Mouse (Mus musculus) heart, postnatal 0 days (tissue): ENCODE data around the gene Zbed4. TPM values are rescaled to one million over a fixed set of nuclear protein-coding genes. Genes with fewer than 3 reads are reported as not detected.

ENCODE experiments used
- ATAC-seq: fragments of 200-750 bp; cut with Nextera tagmentation; 2 replicates; pipeline ENCODE4 v1.8.0; 2017; ENCODE audit warnings: low read depth, moderate number of reproducible peaks, moderate library complexity; ENCODE audit not compliant: insufficient read depth
- DNase-seq: peaks from one replicate; pipeline ENCODE4 v3.0.0-alpha.2; 2016; ENCODE audit warnings: low spot score
- H3K27ac ChIP-seq: fragments of 300-500 bp; sonication (generic); 2 replicates; pipeline ENCODE4 v1.5.1; 2014; ENCODE audit warnings: low read depth, mild to moderate bottlenecking
- H3K27me3 ChIP-seq: fragments of 300-500 bp; sonication (generic); 2 replicates; pipeline ENCODE4 v1.6.1; 2014; ENCODE audit warnings: low read length, mixed read lengths; ENCODE audit not compliant: control insufficient read depth, insufficient read depth
- H3K36me3 ChIP-seq: fragments of 300-500 bp; sonication (generic); replicated peaks from 2 replicates; pipeline ENCODE4 v1.6.1; 2014; ENCODE audit warnings: low read length, mixed read lengths; ENCODE audit not compliant: control insufficient read depth, insufficient read depth
- H3K4me1 ChIP-seq: fragments of 300-500 bp; sonication (generic); 2 replicates; pipeline ENCODE4 v1.6.1; 2014; ENCODE audit warnings: antibody characterized with exemption; ENCODE audit not compliant: control insufficient read depth, insufficient read depth
- H3K4me2 ChIP-seq: fragments of 300-500 bp; sonication (generic); 2 replicates; pipeline ENCODE4 v1.6.1; 2014; ENCODE audit warnings: low read depth, mild to moderate bottlenecking, low read length, moderate library complexity
- H3K4me3 ChIP-seq: fragments of 300-500 bp; sonication (generic); 2 replicates; pipeline ENCODE4 v1.5.1; 2014; ENCODE audit warnings: low read depth, low read length
- H3K9ac ChIP-seq: fragments of 300-500 bp; sonication (generic); replicated peaks from 2 replicates; pipeline ENCODE4 v1.6.1; 2014; ENCODE audit warnings: low read depth, low read length, mixed read lengths
- H3K9me3 ChIP-seq: fragments of 300-500 bp; sonication (generic); replicated peaks from 2 replicates; pipeline ENCODE4 v1.6.1; 2016; ENCODE audit warnings: low read length; ENCODE audit not compliant: control insufficient read depth
- CTCF ChIP-seq: IDR thresholded peaks from 2 replicates; pipeline ENCODE4 v1.5.1; 2016; ENCODE audit warnings: antibody characterized with exemption, control low read depth, low read depth
- EP300 ChIP-seq: IDR thresholded peaks from 2 replicates; pipeline ENCODE4 v1.6.1; 2016; ENCODE audit warnings: antibody characterized with exemption, low read depth
- WGBS: fragments of 180-500 bp; shearing (Covaris S2); extraction: QIAGEN DNeasy Blood & Tissue Kit; methylation state at CpG from one replicate; pipeline ENCODE4 v1.1.7; 2014; 5-methylcytosine and 5-hydroxymethylcytosine counted together
- polyA plus RNA-seq: library from polyadenylated mRNA; unstranded; fragments of >200 nt; fragmentation: Nextera tagmentation; extraction: Ambion mirVana; gene quantifications from 2 replicates; pipeline ENCODE4 v1.2.1, GENCODE M21; 2015
- total RNA-seq: library from RNA; depleted of rRNA; stranded (reverse); fragments of >200 nt; gene quantifications from 2 replicates; pipeline ENCODE4 v1.2.3, GENCODE M21; 2014; ENCODE audit warnings: low replicate concordance

Gene Zbed4
- total and polyA plus RNA-seq, 2 experiments from 2014 or later, result 5.1 to 15.7 TPM

DNA sequence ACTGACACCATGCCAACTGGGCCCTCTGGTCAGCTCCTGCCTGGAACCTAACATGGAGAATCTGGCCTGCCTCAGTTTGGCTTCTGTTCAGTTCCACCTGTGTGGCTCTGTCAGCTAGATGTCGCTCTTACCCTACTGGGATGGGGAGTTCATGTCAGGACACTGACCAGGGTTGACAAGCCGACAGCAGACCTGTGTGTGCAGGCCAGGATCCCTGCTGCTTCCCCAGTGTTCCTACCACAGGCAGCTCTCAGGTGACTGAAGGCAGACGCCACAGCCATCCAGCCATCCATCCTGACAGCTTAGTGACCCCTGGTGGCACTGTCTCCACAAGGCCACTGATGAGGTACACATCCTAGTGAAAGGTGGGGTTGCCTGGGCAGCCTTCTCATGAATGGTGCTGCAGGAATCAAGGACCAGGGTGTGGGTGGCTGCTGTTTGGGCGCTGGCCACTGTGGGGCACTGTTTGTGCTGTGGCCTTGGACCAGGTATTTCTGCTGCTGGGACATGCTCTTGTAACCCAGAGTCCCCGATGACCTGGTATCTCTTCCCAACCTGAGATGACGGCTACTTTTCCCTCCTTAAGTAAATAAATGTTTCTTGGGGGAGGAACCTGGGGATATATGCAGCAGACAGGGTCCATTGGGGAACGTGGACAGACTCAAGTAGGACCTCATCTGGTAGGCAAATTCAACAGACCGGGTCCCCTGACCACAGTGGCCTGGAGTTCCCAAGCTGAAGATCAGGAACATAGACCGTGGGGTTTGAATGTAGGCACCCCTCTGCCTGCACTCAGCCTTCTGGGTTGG is 76.7 kb downstream of the Zbed4 start:
- H3K9ac ChIP-seq, result no peak overlapping the region
- H3K4me2 ChIP-seq, result no peak overlapping the region
- H3K36me3 ChIP-seq, result peaks cover 35% of the 10 kb centered on the region
- no peaks in the 10 kb centered on the region for H3K9me3 ChIP-seq
- H3K27ac ChIP-seq, result no peak overlapping the region
- WGBS, result 21% methylated on average over 9 of the region's 9 CpGs
- ATAC-seq (peak; percentile 48), DNase-seq (peak; percentile 50)
- peaks cover 39% of the 10 kb centered on the region for H3K4me1 ChIP-seq
- TF ChIP-seq CTCF (peak; percentile 66), EP300 (no peak)
- no peaks in the 10 kb centered on the region for H3K27me3 ChIP-seq
- H3K4me3 ChIP-seq, result no peak overlapping the region

DNA sequence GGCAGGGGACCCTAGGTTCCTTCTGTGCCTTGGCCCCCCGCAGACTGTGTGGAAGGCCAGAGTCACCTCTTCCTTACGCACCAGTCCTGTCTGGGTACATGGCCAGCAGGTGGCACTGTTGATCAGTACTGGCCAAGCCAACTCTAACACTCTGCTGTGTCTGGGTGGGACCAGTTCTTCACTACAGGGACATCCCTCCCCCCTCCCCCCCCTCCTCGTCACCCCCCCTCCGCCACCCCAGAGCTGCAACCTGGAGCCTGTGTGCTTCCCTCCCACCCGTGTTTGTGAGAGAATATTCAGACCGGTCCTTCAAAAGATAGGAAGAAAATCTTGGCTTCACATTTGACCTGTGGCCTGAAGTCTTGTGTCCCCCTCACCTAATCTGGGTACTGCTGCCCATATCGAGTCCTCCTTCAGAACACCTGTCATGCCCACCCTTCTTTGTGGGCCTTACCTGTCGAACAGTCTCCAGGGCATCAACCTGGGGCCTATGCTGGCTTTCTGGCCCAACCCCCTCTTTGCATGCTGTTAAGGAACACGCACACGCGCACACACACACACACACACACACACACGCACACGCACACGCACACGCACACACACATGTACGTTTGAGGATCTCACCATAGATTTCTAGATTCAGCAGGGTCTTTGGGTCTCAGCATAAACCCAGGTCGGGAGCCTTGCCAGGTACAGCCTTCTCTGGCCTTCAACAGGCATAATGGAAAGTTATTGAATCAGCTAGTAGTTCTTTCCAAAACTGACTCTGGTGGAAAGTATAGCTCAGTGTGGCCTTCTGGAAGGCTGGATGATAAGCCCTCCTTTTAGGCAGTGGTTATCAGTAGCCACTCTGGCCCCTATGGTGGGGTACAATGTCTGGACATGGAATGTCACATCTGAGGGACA is 77.6 kb downstream of the Zbed4 start:
- peak; percentile 84 for ATAC-seq
- WGBS, result 45% methylated on average over 17 of the region's 17 CpGs
- Histone ChIP-seq H3K4me3 (no peak overlapping the region), H3K4me2 (no peak overlapping the region), H3K4me1 (peaks cover 39% of the 10 kb centered on the region), H3K27me3 (no peaks in the 10 kb centered on the region), H3K27ac (no peak overlapping the region), H3K9ac (no peak overlapping the region), H3K9me3 (no peaks in the 10 kb centered on the region), H3K36me3 (peaks cover 27% of the 10 kb centered on the region)
- TF ChIP-seq EP300 (no peak), CTCF (peak; percentile 95)
- peak; percentile 78 for DNase-seq

GRCm38 (mm10) chr15:88829791-88830440 is 78.5 kb downstream of the Zbed4 start:
- Histone ChIP-seq H3K4me3 (no peak overlapping the region), H3K9me3 (no peaks in the 10 kb centered on the region), H3K4me2 (no peak overlapping the region), H3K9ac (no peak overlapping the region), H3K4me1 (peaks cover 39% of the 10 kb centered on the region), H3K36me3 (peaks cover 18% of the 10 kb centered on the region), H3K27ac (0 out of 2 replicates have a peak overlapping the region, but pooled peaks have one; percentile 21), H3K27me3 (no peaks in the 10 kb centered on the region)
- TF ChIP-seq CTCF, result no peak
- no peak for TF ChIP-seq EP300
- 53% methylated on average over 6 of the region's 6 CpGs for WGBS
- DNase-seq (no peak), ATAC-seq (no peak)

- H3K9me3 ChIP-seq, result no peaks in the 10 kb centered on the region
- 83% methylated on average over 5 of the region's 5 CpGs for WGBS
- H3K9ac ChIP-seq, result no peak overlapping the region
- peaks cover 39% of the 10 kb centered on the region for H3K4me1 ChIP-seq
- ATAC-seq (no peak), DNase-seq (no peak)
- no peak for TF ChIP-seq CTCF
- H3K36me3 ChIP-seq, result peaks cover 10% of the 10 kb centered on the region
- H3K27ac ChIP-seq, result peak overlapping the region; percentile 89
- no peak overlapping the region for H3K4me3 ChIP-seq
- H3K4me2 ChIP-seq, result no peak overlapping the region
- no peaks in the 10 kb centered on the region for H3K27me3 ChIP-seq
Measured at GRCm38 (mm10) chr15:88830696-88831095, 79.2 kb downstream of the Zbed4 start.

DNA sequence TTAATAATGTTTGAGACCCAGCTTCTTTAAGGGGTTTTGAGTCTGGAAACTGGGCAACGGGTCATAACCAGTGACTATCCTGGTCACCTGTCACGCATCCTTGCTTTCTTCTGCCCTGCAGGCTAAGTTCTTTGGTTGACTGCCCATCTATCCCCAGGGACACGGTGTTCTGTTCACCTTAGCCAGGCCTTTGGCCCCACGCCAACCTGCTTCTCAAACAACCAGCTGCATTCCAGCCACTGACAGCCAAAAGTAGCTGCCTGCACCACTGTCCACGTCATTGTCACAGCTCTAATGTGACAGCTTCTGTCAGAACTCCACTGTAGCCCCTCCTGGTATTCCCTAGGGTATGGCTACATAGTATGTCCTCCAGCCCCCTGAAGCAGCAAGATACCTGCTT is 80.0 kb downstream of the Zbed4 start:
- H3K9ac ChIP-seq, result no peak overlapping the region
- peak; percentile 93 for TF ChIP-seq EP300
- TF ChIP-seq CTCF, result no peak
- H3K36me3 ChIP-seq, result 0 out of 2 replicates have a peak, but pooled peaks cover 2% of the 10 kb centered on the region
- H3K4me1 ChIP-seq, result peaks cover 39% of the 10 kb centered on the region
- no peak overlapping the region for H3K4me3 ChIP-seq
- peak overlapping the region; percentile 89 for H3K27ac ChIP-seq
- no peaks in the 10 kb centered on the region for H3K27me3 ChIP-seq
- DNase-seq, result peak; percentile 89
- ATAC-seq, result peak; percentile 75
- H3K9me3 ChIP-seq, result no peaks in the 10 kb centered on the region
- H3K4me2 ChIP-seq, result no peak overlapping the region
- WGBS, result 33% methylated on average over 5 of the region's 5 CpGs
